Mouse (Mus musculus) gastrocnemius, adult 8-10 months (tissue): ENCODE measurements around the gene Slc25a14. TPM values are rescaled to one million over a fixed set of nuclear protein-coding genes. Genes with fewer than 3 reads are reported as not detected.

ENCODE experiments used
- DNase-seq, 2 experiments: peaks; one replicate each; pipeline ENCODE4 v3.0.0; 2022; ENCODE audit warnings: low spot score in 2 of 2
- total RNA-seq, 4 experiments: library from RNA; stranded (reverse); gene quantifications; 2 replicates each; pipeline ENCODE4 v1.2.4; 2022

The Slc25a14 gene
- total RNA-seq: 1 to 10 TPM; 1.1 to 2.1 (median 1.9) TPM

DNA sequence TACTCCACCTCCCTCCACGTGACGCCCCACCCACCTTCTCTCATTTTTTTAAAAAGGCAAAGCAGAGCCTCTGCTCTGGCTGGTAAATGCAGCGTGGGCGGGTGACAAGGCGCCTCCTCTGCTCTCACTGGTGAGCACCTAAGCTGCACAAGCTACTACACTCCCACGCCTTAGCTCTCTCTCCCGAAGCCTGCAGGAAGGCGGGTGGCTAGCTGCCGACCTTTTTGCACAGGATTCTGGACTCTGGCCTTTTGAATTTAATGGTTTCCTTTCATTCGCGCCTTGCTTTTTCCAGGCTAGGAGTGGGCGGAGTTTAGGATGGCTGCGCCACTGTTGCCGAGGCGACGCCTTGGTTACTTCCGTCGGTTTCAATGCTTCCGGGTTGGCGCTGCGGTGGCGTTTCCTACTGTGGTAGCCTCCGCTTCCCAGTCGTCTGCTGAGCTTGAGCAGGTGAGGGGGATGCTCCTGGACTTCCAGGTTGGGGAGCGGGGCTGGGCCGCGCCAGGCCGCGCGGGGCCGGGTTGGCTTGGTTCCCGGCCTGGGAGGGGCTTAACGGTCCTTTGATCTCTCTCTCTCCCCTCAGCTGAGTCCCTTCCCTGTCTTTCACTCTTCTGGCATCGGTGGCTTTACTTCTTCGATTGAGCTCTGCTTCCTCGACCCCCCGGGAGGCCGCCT lies at the start of gene Slc25a14:
Gene Slc25a14, plus strand, starts transcription at position 35 of the 675 bp plus-strand sequence.
- peak; percentile 28 to 56 for DNase-seq

DNA sequence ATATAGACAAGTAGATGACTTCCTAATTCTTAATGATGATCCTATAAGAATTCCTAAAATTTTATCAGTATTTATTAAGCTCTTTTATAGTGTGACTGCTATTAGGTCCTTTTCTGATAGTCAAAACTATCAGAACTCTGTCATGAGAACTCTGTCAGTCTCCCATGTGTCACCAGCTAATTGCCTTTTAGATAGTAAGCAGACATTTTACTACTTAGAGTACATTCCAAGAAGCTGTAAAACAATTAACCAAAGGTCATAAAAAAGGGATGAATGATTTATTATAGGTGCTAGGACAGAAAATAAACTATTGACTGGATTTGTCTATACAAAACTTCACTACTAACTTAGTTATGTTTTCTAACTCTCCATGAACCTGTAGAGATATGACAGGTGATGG lies 39.9 kb upstream of the Slc25a14 start:
- no peak for DNase-seq

DNA sequence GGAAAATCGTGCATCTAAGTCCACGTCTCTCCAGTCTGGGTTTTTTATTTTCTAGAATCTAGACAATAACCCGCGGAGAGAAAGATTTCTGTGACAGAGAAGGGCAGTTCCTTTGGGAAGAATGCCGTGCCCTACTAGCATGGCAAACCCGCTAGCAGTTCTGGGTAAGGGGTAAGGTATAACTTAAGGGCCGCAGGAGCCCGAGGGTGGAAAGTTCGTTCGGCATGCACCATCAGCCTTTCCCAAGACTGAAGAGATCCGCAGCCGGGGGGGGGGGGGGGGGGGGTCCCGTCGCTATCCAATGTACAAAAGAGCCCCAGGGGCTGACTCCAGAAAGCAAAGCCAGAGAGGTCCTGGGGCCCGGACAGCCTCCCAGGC lies 29.5 kb upstream of the Slc25a14 start:
- no peak for DNase-seq

DNA sequence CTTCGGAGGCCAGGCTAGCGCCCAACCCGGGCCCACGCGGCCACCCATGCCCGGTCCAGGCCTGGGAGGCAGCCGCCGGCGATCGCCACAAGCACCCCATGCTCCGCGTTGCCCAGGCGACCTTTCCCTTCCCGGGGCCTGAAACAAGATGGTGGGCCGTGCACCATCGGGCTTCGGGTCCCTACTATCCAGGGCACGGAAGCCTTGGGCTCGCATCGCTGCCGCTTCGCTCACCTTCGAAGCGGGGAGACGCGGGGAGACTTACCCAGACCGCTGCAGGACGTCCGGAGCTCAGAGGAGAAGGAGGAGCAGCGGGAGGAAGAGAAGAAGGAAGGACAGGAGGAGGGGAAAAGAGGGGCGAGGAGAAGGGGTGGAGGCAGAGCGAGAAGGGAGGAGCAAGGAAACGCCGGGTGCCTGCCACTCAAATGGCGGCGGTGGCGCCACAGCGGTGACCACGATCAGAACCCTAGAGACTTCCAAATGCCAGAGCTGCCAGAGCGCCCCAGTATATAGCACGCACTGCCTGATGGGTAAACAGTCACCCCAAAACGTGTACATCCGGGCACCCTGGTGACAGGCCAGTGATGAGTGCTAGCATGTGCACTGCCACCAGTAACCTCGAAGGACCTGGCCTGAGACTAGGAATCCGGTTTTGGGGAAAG lies 29.0 kb upstream of the Slc25a14 start, which contains the start of gene Zfp280c:
Gene Zfp280c, minus strand, starts transcription at position 406 of the 662 bp plus-strand sequence.
- peak; percentile 10 to 40 for DNase-seq

DNA sequence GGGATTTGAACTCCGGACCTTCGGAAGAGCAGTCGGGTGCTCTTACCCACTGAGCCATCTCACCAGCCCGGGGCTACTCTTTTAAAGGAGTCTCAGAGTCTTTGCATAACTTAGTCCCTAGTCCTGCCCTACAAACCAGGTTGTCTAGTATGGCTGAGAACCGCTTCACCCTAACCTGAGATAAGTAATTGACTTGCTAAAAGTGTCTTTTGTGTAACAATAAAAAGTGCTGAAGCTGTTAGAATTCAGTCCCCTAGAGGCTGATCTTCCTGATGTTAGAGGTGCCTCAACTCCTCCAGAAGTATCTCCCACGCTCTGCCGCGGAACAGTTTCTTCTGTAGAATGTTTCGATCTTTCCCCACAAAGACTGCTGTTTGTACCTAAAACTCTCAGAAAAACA lies 27.2 kb upstream of the Slc25a14 start:
- no peak for DNase-seq

DNA sequence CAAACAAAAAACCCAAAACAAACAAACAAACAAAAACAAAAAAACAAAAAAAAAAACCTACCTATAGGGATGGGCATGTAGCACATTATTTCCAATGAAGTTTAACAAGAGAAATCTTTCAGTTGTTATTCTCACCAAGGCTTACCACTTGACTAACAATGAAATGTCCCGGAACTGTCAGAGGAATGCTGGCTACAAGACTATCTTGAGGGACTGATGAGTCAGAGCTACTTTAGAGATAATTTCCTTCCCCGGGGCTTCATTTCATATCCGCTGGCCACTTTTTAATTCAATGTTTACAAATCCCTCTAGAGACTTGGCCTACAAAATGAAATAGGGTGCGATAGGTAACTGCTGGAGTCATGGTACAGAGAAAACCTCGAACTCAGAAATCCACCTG lies 26.3 kb upstream of the Slc25a14 start:
- no peak for DNase-seq

DNA sequence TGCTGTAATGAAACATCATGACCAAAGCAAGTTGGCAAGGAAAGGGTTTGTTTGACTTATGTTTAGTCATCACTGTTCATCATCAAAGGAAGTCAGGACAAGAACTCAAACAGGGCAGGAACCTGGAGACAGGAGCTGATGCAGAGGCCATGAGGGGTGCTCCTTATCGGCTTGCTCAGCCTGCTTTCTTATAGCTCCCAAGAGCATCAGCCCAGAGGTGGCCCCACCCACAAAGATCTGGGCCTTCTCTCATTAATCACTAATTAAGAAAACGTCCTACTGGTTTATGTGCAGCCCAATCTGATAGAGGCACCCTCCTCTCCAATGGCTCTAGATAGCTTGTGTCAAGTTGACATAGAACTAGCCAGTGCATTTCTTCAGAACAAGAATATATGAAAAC lies 18.3 kb upstream of the Slc25a14 start:
- no peak for DNase-seq

DNA sequence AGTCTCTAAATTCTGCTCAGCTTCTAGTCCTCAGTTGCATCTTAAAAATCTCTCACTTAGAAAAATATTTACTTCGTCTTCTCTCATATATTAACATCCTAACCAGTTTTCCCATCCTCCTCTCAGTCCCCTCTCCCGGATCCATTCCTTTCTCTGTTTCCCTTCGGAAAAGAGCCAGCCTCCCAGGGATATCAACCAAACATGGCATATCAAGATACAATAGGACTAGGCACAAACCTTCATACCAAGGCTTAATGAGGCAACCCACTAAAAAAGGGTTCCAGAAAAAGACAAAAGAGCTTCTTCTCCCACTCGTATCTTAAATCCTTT lies 199 bp upstream of the Slc25a14 start:
- DNase-seq: no peak

DNA sequence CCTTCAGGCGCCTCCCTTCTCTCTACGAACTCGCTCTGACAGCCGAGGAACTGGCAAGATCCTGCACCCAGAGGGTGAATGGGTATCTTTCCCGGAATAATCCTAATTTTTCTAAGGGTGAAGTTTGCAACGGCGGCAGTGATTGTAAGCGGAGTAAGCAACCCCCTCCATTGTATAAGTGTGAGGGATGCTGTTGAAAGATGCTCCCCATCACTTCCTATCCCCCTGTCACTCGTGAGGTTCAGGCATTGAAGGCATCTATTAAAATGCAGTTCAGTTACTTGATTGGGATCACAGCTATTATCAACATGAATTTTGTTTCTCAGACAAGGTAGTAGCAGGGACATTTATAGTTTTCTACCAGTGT lies 824 bp downstream of the Slc25a14 start:
- DNase-seq: no peak

DNA sequence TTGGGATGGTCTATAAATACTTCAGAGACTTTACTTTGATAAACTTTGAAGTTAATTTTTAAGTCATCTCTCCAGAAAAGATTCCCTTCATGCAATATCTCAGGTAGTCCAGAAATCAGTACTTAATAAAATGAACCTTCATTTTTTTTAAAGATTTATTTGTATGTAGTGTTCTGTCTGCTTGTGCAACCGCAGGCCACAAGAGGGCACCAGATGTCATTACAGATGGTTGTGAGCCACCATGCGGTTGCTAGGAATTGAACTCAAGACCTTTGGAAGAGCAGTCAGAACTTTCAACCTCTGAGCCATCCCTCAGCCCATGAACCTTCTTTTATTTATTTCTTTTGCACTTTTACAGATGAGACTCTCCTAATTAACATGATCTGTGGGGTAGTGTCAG lies 13.8 kb downstream of the Slc25a14 start:
- DNase-seq: no peak

DNA sequence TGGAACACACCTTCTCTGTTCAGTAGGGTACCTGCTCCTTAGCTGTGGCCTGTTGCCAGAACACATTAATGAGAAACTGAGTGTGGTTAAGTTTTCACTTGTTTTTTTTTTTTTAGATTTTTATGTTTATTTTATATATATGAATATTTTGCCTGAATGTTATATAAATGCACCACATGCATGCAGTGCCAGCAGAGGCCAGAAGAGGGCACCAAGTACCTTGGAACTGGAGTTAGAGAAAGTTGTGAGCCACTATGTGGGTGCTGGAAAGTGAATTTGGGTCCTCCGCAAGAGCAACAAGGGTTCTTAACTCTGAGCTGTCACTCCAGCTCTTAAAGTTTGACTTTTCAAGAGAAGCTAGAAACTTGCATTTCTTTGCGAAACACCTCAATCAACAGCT lies 20.9 kb downstream of the Slc25a14 start:
- peak in 1 of 2 experiments; percentile 15 for DNase-seq

DNA sequence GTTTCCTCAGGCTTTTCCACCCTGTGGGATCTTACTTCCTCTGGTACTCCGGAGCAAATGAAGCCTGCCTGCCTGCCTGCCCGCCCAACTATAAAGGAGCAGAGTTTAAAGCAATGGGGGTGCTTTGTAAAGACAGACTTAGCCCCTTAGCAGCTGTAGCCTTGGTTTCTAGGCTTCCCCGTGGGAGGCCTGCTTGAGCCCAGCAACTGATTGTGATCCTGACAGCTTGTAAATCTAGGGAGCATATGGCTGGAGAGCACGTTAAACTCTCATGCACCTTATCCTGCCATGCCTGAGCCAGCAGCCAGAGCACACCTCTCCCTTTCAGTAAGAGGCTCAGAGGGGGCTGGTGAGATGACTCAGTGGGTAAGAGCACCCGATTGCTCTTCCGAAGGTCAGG lies 43.6 kb downstream of the Slc25a14 start:
- DNase-seq: no peak

DNA sequence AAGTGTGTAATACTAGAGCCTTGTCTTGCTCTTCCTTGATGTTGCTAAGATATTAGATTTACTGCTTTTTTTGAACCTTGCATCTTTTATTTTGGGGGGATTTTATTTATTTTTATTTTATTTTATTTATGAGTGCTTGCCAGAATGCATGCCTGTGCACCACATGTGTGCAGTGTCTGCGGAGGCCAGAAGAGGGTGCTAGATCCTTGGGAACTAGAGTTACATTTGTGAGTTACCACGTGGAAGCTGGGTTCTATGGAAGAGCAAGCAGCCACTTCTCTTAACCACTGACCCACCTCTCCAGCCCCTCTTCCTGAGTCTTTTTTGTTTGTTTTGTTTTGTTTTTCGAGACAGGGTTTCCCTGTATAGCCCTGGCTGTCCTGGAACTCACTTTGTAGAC lies 46.4 kb downstream of the Slc25a14 start:
- no peak for DNase-seq

DNA sequence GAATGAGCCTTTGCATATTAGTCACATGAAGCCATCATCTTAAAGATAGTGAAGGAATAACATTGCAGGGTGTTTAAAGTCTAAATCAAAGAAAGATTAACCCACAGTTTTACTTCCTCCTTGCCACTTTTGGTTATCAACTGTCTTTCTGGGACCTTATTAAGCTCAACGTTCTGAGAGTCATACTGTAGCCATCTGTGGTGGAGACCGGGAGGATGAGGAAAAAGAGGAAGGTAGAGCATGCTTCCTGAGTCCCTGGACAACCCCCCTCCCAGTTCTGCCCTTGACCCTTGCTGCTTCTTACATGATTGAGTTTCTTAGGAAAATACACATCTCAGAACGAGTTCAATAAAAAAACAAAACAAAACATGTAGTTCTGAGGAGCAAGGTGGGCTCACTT lies 48.5 kb downstream of the Slc25a14 start:
- DNase-seq: no peak

DNA sequence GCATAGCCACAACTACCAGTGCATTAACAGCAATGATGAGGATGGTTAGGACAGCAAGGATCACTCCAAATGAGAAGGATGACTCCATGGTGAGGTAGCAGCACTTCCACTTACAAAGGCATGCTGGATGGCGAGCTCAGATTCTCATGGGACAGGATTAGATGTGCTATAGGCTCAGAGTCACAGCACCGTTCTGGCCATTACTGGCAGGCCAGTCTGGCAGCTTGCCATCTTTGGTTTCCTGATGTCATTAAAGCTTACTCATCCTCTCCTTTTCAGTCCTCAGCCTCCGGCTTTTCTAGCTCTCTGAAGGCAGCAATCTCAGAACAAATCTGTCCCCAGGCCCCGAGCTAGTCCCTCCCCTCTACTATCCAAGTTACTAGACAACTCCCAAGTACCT lies 51.0 kb downstream of the Slc25a14 start, which contains the start of gene Gpr119:
Gene Gpr119, minus strand, starts transcription at position 308 of the 400 bp plus-strand sequence.
- DNase-seq: no peak

DNA sequence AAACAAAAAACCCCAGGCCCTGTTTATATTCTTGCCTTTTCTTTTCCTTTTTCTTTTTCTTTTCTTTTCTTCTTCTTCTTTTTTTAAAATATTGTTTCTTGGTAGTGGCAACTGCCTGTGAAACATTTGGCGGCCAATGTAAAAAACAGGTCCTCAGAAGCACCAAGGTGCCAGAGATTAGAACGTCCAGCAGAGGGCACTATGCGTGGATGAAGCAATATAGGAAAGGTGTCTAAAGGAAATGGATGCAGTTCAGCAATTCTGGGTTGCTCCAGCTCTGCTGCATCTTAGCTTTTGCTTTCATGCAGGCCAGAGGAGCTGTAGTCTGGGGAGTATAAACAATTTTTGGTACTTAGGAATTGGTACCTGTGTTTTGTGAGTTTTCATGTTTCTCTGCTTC lies 60.2 kb downstream of the Slc25a14 start:
- DNase-seq: no peak

DNA sequence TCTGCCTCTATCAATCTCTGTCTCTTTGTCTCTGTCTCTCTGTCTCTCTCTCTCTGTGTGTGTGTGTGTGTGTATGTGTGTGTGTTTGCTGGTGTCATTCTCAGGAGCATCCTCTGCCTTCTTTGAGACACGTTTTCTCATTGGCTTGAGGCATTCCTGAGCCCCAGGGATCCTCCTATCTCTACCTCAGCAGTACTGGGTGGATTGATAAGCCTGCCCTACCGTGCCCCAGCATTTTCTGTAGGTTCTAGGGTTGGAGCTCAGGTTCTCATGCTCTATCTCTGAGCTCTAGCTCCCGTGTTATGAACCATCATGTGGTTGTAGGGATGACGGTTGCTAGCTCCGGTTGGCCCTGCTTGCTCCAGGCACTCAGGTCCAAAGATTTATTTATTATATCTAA lies 60.6 kb downstream of the Slc25a14 start:
- DNase-seq: no peak

DNA sequence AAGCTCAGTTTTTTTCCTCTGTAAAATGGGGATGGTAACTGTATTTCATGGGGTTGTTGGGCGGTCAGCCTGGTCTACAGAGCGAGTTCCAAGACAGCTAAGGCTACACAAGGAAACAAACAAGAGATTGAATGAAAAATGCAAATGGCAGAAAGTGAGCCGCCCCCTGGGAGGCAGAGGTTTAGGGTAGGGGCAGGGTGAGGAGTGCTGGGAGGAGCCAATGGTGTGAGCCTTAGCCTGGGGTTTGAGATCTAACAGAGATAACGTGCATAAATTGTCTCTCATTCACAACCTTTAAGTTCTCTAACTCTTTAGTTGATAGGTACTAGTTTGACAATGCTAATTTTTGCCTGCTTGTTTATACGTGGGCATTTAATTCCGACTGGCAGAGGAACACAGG lies 71.2 kb downstream of the Slc25a14 start:
- DNase-seq: no peak

DNA sequence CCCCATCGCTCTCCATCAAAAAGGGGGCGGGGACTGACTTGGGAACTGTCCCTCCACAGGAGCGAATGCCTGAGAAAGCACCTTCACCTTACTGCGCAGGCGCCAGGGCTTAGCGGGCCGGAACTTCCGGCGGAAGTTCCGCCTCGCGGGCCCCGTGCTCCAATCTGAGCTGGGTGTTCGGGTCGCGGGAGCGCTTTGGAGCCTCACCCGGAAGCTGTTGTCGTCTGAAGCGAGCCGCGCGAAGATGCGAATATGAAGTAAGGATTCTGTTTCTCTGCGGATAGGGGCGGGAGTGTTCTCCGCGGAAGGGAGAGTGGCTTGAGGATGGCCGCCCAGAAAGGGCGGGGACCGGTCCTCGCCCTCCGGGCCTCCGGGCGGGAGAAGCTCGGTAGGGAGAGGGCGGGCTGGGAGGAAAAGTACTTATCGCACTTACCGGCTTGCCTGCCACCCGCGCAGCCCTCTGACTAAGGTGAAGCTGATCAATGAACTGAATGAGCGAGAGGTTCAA lies 71.7 kb downstream of the Slc25a14 start, which contains the start of gene Rbmx2:
Gene Rbmx2, plus strand, starts transcription at position 141 of the 508 bp plus-strand sequence.
- peak; percentile 78 to 88 for DNase-seq

DNA sequence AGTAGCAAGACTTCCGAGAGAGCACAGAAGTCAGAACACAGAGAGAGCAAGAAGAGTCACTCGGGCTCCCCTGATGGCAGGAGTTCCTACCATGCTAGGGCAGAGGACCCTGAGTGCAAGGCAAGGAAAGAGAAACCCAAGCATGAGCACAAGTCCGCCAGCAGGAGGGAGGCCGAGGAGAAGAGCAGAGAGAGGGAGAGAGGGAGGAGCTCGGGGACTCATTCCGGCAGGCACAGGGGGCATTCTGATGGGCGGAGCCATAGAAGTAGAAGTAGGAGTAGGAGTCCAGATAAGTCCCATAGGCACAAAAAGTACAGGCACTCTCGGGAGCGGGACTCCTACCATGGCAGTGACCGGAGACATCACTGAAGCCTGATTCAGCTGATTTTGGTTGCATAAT lies 86.5 kb downstream of the Slc25a14 start:
- no peak for DNase-seq
